ENCODE assay signal across 20 mouse cellular contexts in the genomic region with DNA sequence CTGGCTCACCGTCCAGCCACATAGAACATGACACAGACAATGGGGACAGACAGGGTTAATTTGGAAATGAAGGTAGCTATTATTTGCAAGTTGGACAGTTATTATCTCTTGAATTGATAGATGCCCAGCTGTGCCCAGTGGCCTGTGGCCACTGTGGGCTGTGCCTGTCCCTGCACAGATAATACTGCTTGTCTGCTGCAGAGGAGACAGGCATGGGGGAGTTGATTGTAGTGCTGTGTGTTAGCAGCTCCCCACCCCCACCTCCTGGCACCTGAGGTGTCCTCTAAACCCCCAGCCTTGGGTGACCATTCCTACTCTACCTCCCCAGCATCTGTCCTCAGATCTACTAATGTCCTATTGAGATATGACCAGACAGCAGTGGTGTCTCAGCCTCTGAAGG. TPM values are rescaled to one million over a fixed set of nuclear protein-coding genes. Genes with fewer than 3 reads are reported as not detected.
A peak's percentile ranks its signal among the peaks of the same experiment; 100 is the strongest.
DNase-seq lines count a peak whose midpoint lies in the region; ATAC-seq and TF ChIP-seq lines count a peak whose summit lies in the region.
"Had no signal": no experiment of that assay in that cellular context is flagged by ENCODE, and none has a peak within 500 bp of the region (broad histone marks: within the 10 kb centered on the region; RNA-seq: fewer than 3 reads in every experiment).

No protein-coding gene starts in this region.

- H3K79me2 ChIP-seq in MEL (ENCODE audit: control insufficient read depth, insufficient read depth, low read length, poor library complexity): no peaks in the 10 kb centered on the region

- no peak overlapping the region for H3K27ac ChIP-seq in MEL (ENCODE audit: control insufficient read depth, low read depth, low read length)
- H3K27ac ChIP-seq in midbrain, embryonic 15.5 days: no peak overlapping the region
- H3K27ac ChIP-seq: forebrain, embryonic 10.5 days; forebrain, embryonic 15.5 days had no signal

- peaks cover 0 to 4% of the 10 kb centered on the region in 2 experiments; a peak in 2 of 4 replicates for H3K36me3 ChIP-seq in MEL (ENCODE audit: control insufficient read depth in 1 of 2, insufficient read depth in 2 of 2, low read length in 2 of 2)
- H3K36me3 ChIP-seq in midbrain, embryonic 15.5 days (replicated peaks): peaks cover 18% of the 10 kb centered on the region

- peaks cover 0 to 3% of the 10 kb centered on the region in 2 experiments; a peak in 1 of 4 replicates for H3K4me1 ChIP-seq in MEL (ENCODE audit: control insufficient read depth in 1 of 2, insufficient read depth in 2 of 2, low read length in 2 of 2)
- H3K4me1 ChIP-seq in midbrain, embryonic 15.5 days: no peaks in the 10 kb centered on the region
- H3K4me1 ChIP-seq: forebrain, embryonic 15.5 days; heart, embryonic 12.5 days had no signal

- H3K4me2 ChIP-seq in midbrain, embryonic 15.5 days: no peak overlapping the region
- H3K4me2 ChIP-seq: forebrain, embryonic 15.5 days; heart, embryonic 12.5 days had no signal

- WGBS in midbrain, embryonic 15.5 days: 41% methylated on average over 1 of the region's 1 CpGs

- no peak overlapping the region for H3K9ac ChIP-seq in MEL (ENCODE audit: control insufficient read depth, low read depth, low read length, poor library complexity, severe bottlenecking)
- no peak overlapping the region for H3K9ac ChIP-seq in midbrain, embryonic 15.5 days
- H3K9ac ChIP-seq: forebrain, embryonic 15.5 days; heart, embryonic 12.5 days had no signal

- peak; percentile 78 for ATAC-seq in megakaryocyte-erythroid progenitor cell, adult 5-6 weeks (replicated peaks; ENCODE audit: low FRiP score, low TSS enrichment, poor library complexity, severe bottlenecking)
- ATAC-seq in midbrain, embryonic 15.5 days (replicated peaks): no peak
- ATAC-seq: activated CD4-positive, CD25-positive, alpha-beta regulatory T cell, adult 4 months; forebrain, embryonic 15.5 days; hindbrain, embryonic 16.5 days had no signal

- TF ChIP-seq POLR2A in MEL (IDR thresholded peaks at IDR 0.05; ENCODE audit: control insufficient read depth in 1 of 2, insufficient read depth in 1 of 2, low read depth in 1 of 2, low read length in 2 of 2, poor library complexity in 1 of 2): no peak

- no peak for TF ChIP-seq CTCF in MEL (IDR thresholded peaks at IDR 0.05 in 2 of 3, conservative IDR thresholded peaks at IDR 0.05 in 1 of 3; ENCODE audit: control insufficient read depth in 1 of 3, insufficient read depth in 1 of 3, low read depth in 2 of 3, low read length in 3 of 3, poor library complexity in 1 of 3, severe bottlenecking in 1 of 3)

- no peaks in the 10 kb centered on the region for H3K9me3 ChIP-seq in MEL (replicated peaks; ENCODE audit: insufficient read depth, low read length)
- no peaks in the 10 kb centered on the region for H3K9me3 ChIP-seq in midbrain, embryonic 15.5 days
- H3K9me3 ChIP-seq: forebrain, embryonic 15.5 days had no signal

- H3K27me3 ChIP-seq in MEL (ENCODE audit: control insufficient read depth in 1 of 2, insufficient read depth in 2 of 2, low read length in 2 of 2): no peaks in the 10 kb centered on the region; a peak in 1 of 4 replicates
- no peaks in the 10 kb centered on the region for H3K27me3 ChIP-seq in midbrain, embryonic 15.5 days (replicated peaks)
- H3K27me3 ChIP-seq: forebrain, embryonic 15.5 days; heart, embryonic 12.5 days; Patski had no signal

- TF ChIP-seq EP300 in MEL (IDR thresholded peaks at IDR 0.05; ENCODE audit: low read depth in 1 of 2, low read length in 2 of 2): no peak

- intact Hi-C loops in heart, postnatal 25 days (cut with DNase I): no loop called here

- DNase-seq in heart, adult 11 months: peak; percentile 70
- DNase-seq in heart, postnatal 25 days (ENCODE audit: low spot score): no peak
- no peak for DNase-seq in MEL (ENCODE audit: low read depth, low spot score)
- peak; percentile 41 for DNase-seq in testis, postnatal 14 days (ENCODE audit: low spot score)
- DNase-seq in ovary, postnatal 36 days (ENCODE audit: low spot score): no peak
- DNase-seq: adrenal gland, postnatal 14 days; cerebellum, adult 18-20 months; cerebellum, adult 9-11 months; cerebellum, postnatal 36 days; gastrocnemius, postnatal 14 days; heart, postnatal 36 days had no signal

- TF ChIP-seq RAD21 in MEL (IDR thresholded peaks at IDR 0.05; ENCODE audit: low read depth, low read length): no peak

- H3K4me3 ChIP-seq in MEL (ENCODE audit: control insufficient read depth in 1 of 2, insufficient read depth in 1 of 2, low read depth in 2 of 2, low read length in 2 of 2): no peak overlapping the region
- H3K4me3 ChIP-seq in midbrain, embryonic 15.5 days: no peak overlapping the region
- H3K4me3 ChIP-seq: erythroblast, embryonic 14.5 days; forebrain, embryonic 10.5 days; forebrain, embryonic 15.5 days; heart, embryonic 12.5 days had no signal

TF ChIP-seq in MEL, 35 proteins besides CTCF, POLR2A, EP300 and RAD21:
- TF ChIP-seq TAL1 (IDR thresholded peaks at IDR 0.05; ENCODE audit: low read length) (peak; percentile 28; the same call in 1 of the 2 replicates), SIN3A (IDR thresholded peaks at IDR 0.05; ENCODE audit: low read length) (no peak)

RNA-seq across cellular contexts. Expression of gene Pmm2, which starts 53.2 kb away (rescaled TPM):
- 10 to 100 TPM; 29.8 to 30.8 TPM for total RNA-seq in heart, postnatal 25 days (2021)
- total RNA-seq in MEL (2012; rRNA removed): 44.5 and 53.4 TPM in 2 replicates
- 10 to 100 TPM in 1 of 2 experiments, not detected in 1; 96.0 TPM for polyA plus RNA-seq in MEL (2012; ENCODE audit: insufficient read depth in 1 of 2, insufficient read length in 2 of 2, low read depth in 1 of 2, low replicate concordance in 2 of 2, missing spikeins in 1 of 2)
- 54.8 and 74.7 TPM in 2 replicates for total RNA-seq in megakaryocyte-erythroid progenitor cell, adult 5-6 weeks (2014; fragmentation: Nextera tagmentation)
- 51.1 and 56.8 TPM in 2 replicates for total RNA-seq in megakaryocyte-erythroid progenitor cell, adult 5-6 weeks (2017)
- 45.8 and 49.9 TPM in 2 replicates for polyA plus RNA-seq in midbrain, embryonic 15.5 days (2015; fragmentation: Nextera tagmentation; extraction: Ambion mirVana)

RNA-seq across cellular contexts. Expression of gene Tmem186, which starts 53.3 kb away (rescaled TPM):
- total RNA-seq in heart, postnatal 25 days (2021): 10 to 100 TPM; 17.0 to 18.0 TPM
- total RNA-seq in MEL (2012; rRNA removed): 18.4 and 22.5 TPM in 2 replicates
- 10 to 100 TPM; 18.9 to 99.9 TPM for polyA plus RNA-seq in MEL (2012; ENCODE audit: insufficient read depth in 1 of 2, insufficient read length in 2 of 2, low read depth in 1 of 2, low replicate concordance in 2 of 2, missing spikeins in 1 of 2)
- 17.2 and 18.1 TPM in 2 replicates for total RNA-seq in megakaryocyte-erythroid progenitor cell, adult 5-6 weeks (2014; fragmentation: Nextera tagmentation)
- total RNA-seq in megakaryocyte-erythroid progenitor cell, adult 5-6 weeks (2017): 12.5 and 22.9 TPM in 2 replicates
- polyA plus RNA-seq in midbrain, embryonic 15.5 days (2015; fragmentation: Nextera tagmentation; extraction: Ambion mirVana): 25.3 and 25.7 TPM in 2 replicates

Comparison
In these comparisons a context has a peak if more than half of its experiments do, and no peak if none do; other contexts are left out.
1. DNase-seq: peak in heart, adult 11 months (single experiment) and testis, postnatal 14 days (single experiment); none in heart, postnatal 25 days (single experiment), MEL (single experiment) and ovary, postnatal 36 days (single experiment).